Mouse (Mus musculus) heart, adult 2 months (tissue): ENCODE results near the gene Ptpn4. TPM values are rescaled to one million over a fixed set of nuclear protein-coding genes. Genes with fewer than 3 reads are reported as not detected.

ENCODE experiments used
- DNase-seq, 2 experiments: peaks; one replicate each; pipeline ENCODE4 v3.0.0; 2021
- H3K27ac ChIP-seq: fragments of 200-600 bp; 2 replicates; pipeline ENCODE4 v1.8.1; 2022
- H3K27me3 ChIP-seq: fragments of 200-500 bp; 2 replicates; pipeline ENCODE4 v1.6.1; 2012; ENCODE audit warnings: mild to moderate bottlenecking, low read length, inconsistent platforms, mixed read lengths; ENCODE audit not compliant: control insufficient read depth, insufficient read depth
- H3K36me3 ChIP-seq: fragments of 200-500 bp; 2 replicates; pipeline ENCODE4 v1.6.1; 2012; ENCODE audit warnings: low read length, inconsistent platforms; ENCODE audit not compliant: control insufficient read depth, insufficient read depth
- H3K4me1 ChIP-seq: fragments of 200-500 bp; 2 replicates; pipeline ENCODE4 v1.6.1; 2011; ENCODE audit warnings: low read length; ENCODE audit not compliant: control insufficient read depth, insufficient read depth
- H3K4me3 ChIP-seq: fragments of 200-600 bp; 2 replicates; pipeline ENCODE4 v1.8.1; 2022
- H3K79me2 ChIP-seq: fragments of 200-500 bp; replicated peaks from 2 replicates; pipeline ENCODE4 v1.6.1; 2012; ENCODE audit warnings: mild to moderate bottlenecking, inconsistent platforms, low read length, moderate library complexity, mixed read lengths; ENCODE audit not compliant: control insufficient read depth, insufficient read depth
- H3K9ac ChIP-seq: fragments of 200-500 bp; 2 replicates; pipeline ENCODE4 v1.6.1; 2012; ENCODE audit warnings: low read depth, mild to moderate bottlenecking, control low read depth, inconsistent platforms, low read length, mixed read lengths
- CTCF ChIP-seq: fragments of 200-600 bp; IDR thresholded peaks from 2 replicates; pipeline ENCODE4 v1.8.1; 2022; ENCODE audit warnings: antibody characterized with exemption, mild to moderate bottlenecking, moderate library complexity
- EP300 ChIP-seq: fragments of 200-500 bp; IDR thresholded peaks from 2 replicates; pipeline ENCODE4 v1.6.1; 2011; ENCODE audit warnings: low read depth, low read length, control low read depth; ENCODE audit not compliant: insufficient read depth
- POLR2A ChIP-seq: fragments of 200-500 bp; IDR thresholded peaks from 2 replicates; pipeline ENCODE4 v1.6.1; 2011; ENCODE audit warnings: mild to moderate bottlenecking, low read depth, low read length, control low read depth; ENCODE audit not compliant: insufficient read depth
- WGBS: fragments of 180-500 bp; shearing (Covaris S2); methylation state at CpG from one replicate; pipeline ENCODE4 v1.1.7; 2018; 5-methylcytosine and 5-hydroxymethylcytosine counted together
- intact Hi-C: fragments of 180-260 bp; cut with DNase I; formaldehyde crosslinking; loops from one replicate; pipeline ENCODE4 v1.15.1; 2025
- polyA plus RNA-seq: library from polyadenylated mRNA; depleted of rRNA; stranded (reverse); fragments of >200 nt; gene quantifications from 2 replicates; pipeline ENCODE4 v1.2.3, GENCODE M21; 2012
- total RNA-seq, 2 experiments: library from RNA; stranded (reverse); gene quantifications; 2 replicates each; pipeline ENCODE4 v1.2.3; 2021

Gene Ptpn4
- total and polyA plus RNA-seq, 3 experiments, result 4.8 to 33.0 (median 29.2) TPM

DNA sequence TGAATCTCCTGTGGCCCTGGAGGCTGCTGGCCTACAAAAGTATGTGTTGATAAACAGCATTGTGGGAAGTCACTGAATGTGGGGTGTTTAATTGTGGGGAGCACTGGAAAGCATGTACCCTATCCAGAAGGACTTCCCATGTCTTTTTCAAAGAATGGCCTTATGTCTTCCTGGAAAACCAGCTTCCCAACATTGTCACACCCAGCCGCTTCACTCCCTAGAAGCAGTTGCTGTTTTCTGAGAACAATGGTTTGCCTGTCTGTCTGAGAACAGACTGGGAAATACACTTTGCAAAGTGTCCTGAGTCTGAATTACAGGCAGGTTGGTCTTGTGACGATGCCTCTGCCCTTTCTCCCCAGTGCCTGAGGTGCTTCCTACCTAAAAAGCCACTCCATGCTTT lies 29.9 kb upstream of the Ptpn4 start:
- WGBS, result 50% methylated on average over 2 of the region's 2 CpGs

GRCm38 (mm10) chr1:119865311-119865710 lies 27.9 kb upstream of the Ptpn4 start:
- no peak for DNase-seq
- Histone ChIP-seq H3K36me3 (no peaks in the 10 kb centered on the region), H3K27ac (no peak overlapping the region), H3K9ac (no peak overlapping the region), H3K4me1 (no peaks in the 10 kb centered on the region), H3K79me2 (no peaks in the 10 kb centered on the region), H3K27me3 (no peaks in the 10 kb centered on the region), H3K4me3 (no peak overlapping the region)
- TF ChIP-seq EP300 (no peak), CTCF (no peak), POLR2A (no peak)
- WGBS, result 93% methylated on average over 6 of the region's 6 CpGs
- intact Hi-C loops, result no loop called here

More for the DNA sequence above, 29.9 kb upstream of the Ptpn4 start:
- H3K36me3 ChIP-seq, result no peaks in the 10 kb centered on the region
- H3K27me3 ChIP-seq, result no peaks in the 10 kb centered on the region
- no peak for TF ChIP-seq CTCF
- no peak overlapping the region for H3K9ac ChIP-seq
- no peaks in the 10 kb centered on the region for H3K4me1 ChIP-seq
- no peak for DNase-seq
- H3K79me2 ChIP-seq, result no peaks in the 10 kb centered on the region
- intact Hi-C loops, result no loop called here
- H3K27ac ChIP-seq, result no peak overlapping the region
- no peak overlapping the region for H3K4me3 ChIP-seq

GRCm38 (mm10) chr1:119863507-119864296 lies 26.3 kb upstream of the Ptpn4 start:
- Histone ChIP-seq H3K4me3 (no peak overlapping the region), H3K79me2 (no peaks in the 10 kb centered on the region), H3K4me1 (no peaks in the 10 kb centered on the region), H3K27me3 (no peaks in the 10 kb centered on the region), H3K9ac (no peak overlapping the region), H3K36me3 (no peaks in the 10 kb centered on the region), H3K27ac (no peak overlapping the region)
- no peak for TF ChIP-seq EP300
- TF ChIP-seq POLR2A, result no peak
- no peak for TF ChIP-seq CTCF
- no peak for DNase-seq
- intact Hi-C loops, result no loop called here
- 62% methylated on average over 7 of the region's 7 CpGs for WGBS

GRCm38 (mm10) chr1:119859566-119859965 lies 22.2 kb upstream of the Ptpn4 start:
- H3K27ac ChIP-seq, result no peak overlapping the region
- WGBS, result 76% methylated on average over 5 of the region's 5 CpGs
- TF ChIP-seq POLR2A (no peak), EP300 (no peak), CTCF (no peak)

DNA sequence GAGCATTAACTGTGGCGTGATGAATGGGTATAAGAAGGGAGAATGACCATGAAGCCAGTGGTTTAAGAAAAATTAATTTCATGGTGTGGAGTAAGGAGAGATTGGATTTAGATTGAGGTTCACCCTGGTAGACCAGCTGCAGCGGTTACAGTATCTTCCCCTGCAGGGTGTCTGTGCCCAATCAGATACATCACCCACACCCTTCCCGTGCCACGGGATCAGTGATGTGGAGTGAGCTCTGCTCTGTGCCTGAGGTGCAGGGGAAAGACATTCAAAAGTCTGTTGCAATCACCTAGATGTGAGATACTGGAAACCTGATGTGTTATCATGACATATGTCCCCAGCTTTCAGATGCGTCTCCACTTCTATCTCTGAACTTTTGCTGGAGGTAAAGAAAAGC lies 15.6 kb upstream of the Ptpn4 start:
- intact Hi-C loops, result no loop called here
- no peaks in the 10 kb centered on the region for H3K27me3 ChIP-seq
- no peak for DNase-seq
- no peak overlapping the region for H3K9ac ChIP-seq
- no peak overlapping the region for H3K4me3 ChIP-seq
- no peak overlapping the region for H3K27ac ChIP-seq
- H3K79me2 ChIP-seq, result no peaks in the 10 kb centered on the region
- H3K4me1 ChIP-seq, result no peaks in the 10 kb centered on the region
- 80% methylated on average over 5 of the region's 5 CpGs for WGBS
- H3K36me3 ChIP-seq, result no peaks in the 10 kb centered on the region
- TF ChIP-seq CTCF (no peak), POLR2A (no peak), EP300 (no peak)

More at GRCm38 (mm10) chr1:119859566-119859965, 22.2 kb upstream of the Ptpn4 start:
- no peak overlapping the region for H3K9ac ChIP-seq
- no peak for DNase-seq
- H3K79me2 ChIP-seq, result no peaks in the 10 kb centered on the region
- intact Hi-C loops, result no loop called here
- no peak overlapping the region for H3K4me3 ChIP-seq
- no peaks in the 10 kb centered on the region for H3K27me3 ChIP-seq
- no peaks in the 10 kb centered on the region for H3K4me1 ChIP-seq
- H3K36me3 ChIP-seq, result no peaks in the 10 kb centered on the region

DNA sequence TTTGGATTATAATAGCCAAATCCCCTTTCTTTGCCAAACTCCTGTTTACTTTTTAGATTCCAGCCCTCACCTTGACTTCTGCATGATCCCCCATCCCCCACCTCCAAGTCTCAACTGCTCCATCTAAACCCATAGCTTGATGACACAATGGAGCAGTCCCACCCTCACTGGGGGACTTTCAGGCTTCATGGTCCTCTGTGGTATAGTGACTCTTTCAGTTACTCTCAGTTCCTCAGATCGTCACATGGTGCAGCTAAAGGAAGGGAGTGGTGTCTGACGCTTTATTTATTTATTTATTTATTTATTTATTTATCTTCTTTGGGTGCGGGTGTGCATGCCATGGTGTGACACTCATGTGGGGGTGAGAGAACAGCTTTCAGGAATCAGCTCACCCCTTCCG lies 14.9 kb upstream of the Ptpn4 start:
- Histone ChIP-seq H3K36me3 (no peaks in the 10 kb centered on the region), H3K27me3 (no peaks in the 10 kb centered on the region), H3K4me1 (no peaks in the 10 kb centered on the region), H3K4me3 (no peak overlapping the region), H3K9ac (no peak overlapping the region), H3K79me2 (no peaks in the 10 kb centered on the region), H3K27ac (no peak overlapping the region)
- no peak for TF ChIP-seq POLR2A
- TF ChIP-seq CTCF, result no peak
- no peak for TF ChIP-seq EP300
- 82% methylated on average over 4 of the region's 4 CpGs for WGBS
- intact Hi-C loops, result no loop called here
- DNase-seq, result no peak
